Mouse (Mus musculus): Measurements from ENCODE around the gene Sh2d3c.

DNA sequence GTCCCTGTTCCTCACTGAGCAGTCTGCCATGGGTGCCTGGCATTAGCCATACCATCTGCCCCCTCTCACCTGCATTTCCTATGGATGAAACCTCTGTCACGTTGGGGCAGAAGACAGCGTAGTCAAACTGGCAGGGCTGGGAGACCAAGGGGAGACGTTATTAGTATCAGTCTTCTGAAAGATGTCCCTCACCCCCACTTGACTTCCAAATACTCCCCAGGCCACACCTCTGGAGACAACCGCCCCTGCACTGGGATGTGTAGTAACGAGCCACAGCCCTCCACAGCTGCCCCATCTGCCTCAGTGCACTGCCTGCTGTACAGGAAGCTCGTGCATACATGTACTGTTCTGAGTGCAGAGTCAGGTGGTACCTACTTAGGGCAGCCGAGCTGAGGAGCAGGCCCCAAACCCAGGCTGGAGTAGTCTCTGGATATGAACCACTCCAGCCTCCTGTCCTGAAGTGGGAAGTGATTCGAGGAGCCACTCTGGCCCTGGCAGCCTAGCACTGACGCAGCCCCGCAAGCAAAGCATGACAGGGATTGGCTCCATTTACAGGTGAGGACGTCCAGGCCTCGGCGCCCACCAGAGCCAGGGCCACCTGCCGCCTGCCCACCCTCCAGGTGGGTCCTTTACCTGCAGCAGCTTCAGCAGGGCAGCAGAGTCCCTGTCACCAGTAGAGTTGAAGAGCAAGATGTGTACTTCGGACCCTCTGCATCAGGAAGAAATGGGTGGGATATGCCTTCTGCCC lies 36.0 kb upstream of the Sh2d3c start:
- TF ChIP-seq CTCF (IDR thresholded peaks at IDR 0.05) (no peak), POLR2A (IDR thresholded peaks at IDR 0.05; ENCODE audit: insufficient read depth, low read depth, low read length) (no peak), EP300 (IDR thresholded peaks at IDR 0.05; ENCODE audit: insufficient read depth, low read depth, low read length) (no peak)
